Mouse (Mus musculus) liver, adult 2 months (tissue): ENCODE data around the gene Sumo2.
"Not testable (repeated sequence)": the region's sequence is repeated elsewhere in the genome, so short reads cannot be mapped to it uniquely, and the experiment has no call there.

ENCODE experiments used
- CTCF ChIP-seq: fragments of 200-500 bp; IDR thresholded peaks from 2 replicates; pipeline ENCODE4 v1.5.1; 2011; ENCODE audit warnings: low read depth, low read length, control low read depth
- POLR2A ChIP-seq: fragments of 200-500 bp; IDR thresholded peaks from 2 replicates; pipeline ENCODE4 v1.6.1; 2011; ENCODE audit warnings: low read length, control low read depth; ENCODE audit not compliant: insufficient read depth; ENCODE audit errors: extremely low read depth

DNA sequence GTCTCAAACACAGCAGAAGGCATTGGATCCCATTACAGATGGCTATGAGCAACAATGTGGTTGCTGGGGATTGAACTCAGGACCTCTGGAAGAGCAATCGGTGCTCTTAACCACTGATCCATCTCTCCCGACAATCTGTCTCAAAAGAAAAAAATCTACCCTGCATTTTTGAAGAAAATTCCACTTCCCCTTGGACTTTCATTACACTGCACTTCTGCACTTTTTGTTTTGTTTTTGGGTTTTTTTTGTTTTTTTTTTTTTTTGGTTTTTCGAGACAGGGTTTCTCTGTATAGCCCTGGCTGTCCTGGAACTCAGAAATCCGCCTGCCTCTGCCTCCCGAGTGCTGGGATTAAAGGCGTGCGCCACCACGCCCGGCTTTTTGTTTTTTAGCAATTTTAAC is 39.5 kb downstream of the Sumo2 start:
- not testable (repeated sequence) for TF ChIP-seq CTCF, POLR2A
